Mouse (Mus musculus) thymus, adult 2 months (tissue): ENCODE data around the gene Gm3164.
"Not testable (repeated sequence)": the region's sequence is repeated elsewhere in the genome, so short reads cannot be mapped to it uniquely, and the experiment has no call there.

Experiments
- CTCF ChIP-seq: fragments of 200-500 bp; IDR thresholded peaks from 2 replicates; pipeline ENCODE4 v1.5.1; 2012; ENCODE audit warnings: mild to moderate bottlenecking, control low read depth, low read length, moderate library complexity, borderline replicate concordance; ENCODE audit not compliant: control insufficient read depth, poor library complexity, insufficient read depth; ENCODE audit errors: extremely low read depth
- POLR2A ChIP-seq: fragments of 200-500 bp; IDR thresholded peaks from 2 replicates; pipeline ENCODE4 v1.6.1; 2012; ENCODE audit warnings: mild to moderate bottlenecking, low read length, control low read depth, moderate library complexity; ENCODE audit not compliant: control insufficient read depth, poor library complexity, insufficient read depth; ENCODE audit errors: extremely low read depth

GRCm38 (mm10) chr14:4397226-4397625 is 18.0 kb upstream of the Gm3164 start, which contains the start of gene Gm3159:
- TF ChIP-seq CTCF, POLR2A: not testable (repeated sequence)
